Mouse (Mus musculus) cortical plate, adult 2 months (tissue): ENCODE measurements at regions not wholly inside any gene's neighbourhood (a gene's known extent, or its start where the extent isn't known, plus 50 kb on each side); places are given as distances from the start of the nearest gene placed in this dataset.

Experiments used
- CTCF ChIP-seq: fragments of 200-500 bp; IDR thresholded peaks from 2 replicates; pipeline ENCODE4 v1.5.1; 2011; ENCODE audit warnings: mild to moderate bottlenecking, control low read depth, low read length; ENCODE audit not compliant: insufficient read depth; ENCODE audit errors: extremely low read depth
- POLR2A ChIP-seq: fragments of 200-500 bp; IDR thresholded peaks from 2 replicates; pipeline ENCODE4 v1.6.1; 2011; ENCODE audit warnings: mild to moderate bottlenecking, low read length, control low read depth; ENCODE audit not compliant: insufficient read depth; ENCODE audit errors: extremely low read depth

- TF ChIP-seq CTCF (no peak), POLR2A (no peak)
Measured at GRCm38 (mm10) chr12:106173211-106173610, 163.2 kb downstream of the Vrk1 start.
